Mouse (Mus musculus): ENCODE data around the gene Edar.

- TF ChIP-seq GATA1 (IDR thresholded peaks at IDR 0.05; ENCODE audit: low read length) (no peak), TAL1 (IDR thresholded peaks at IDR 0.05; ENCODE audit: low read length) (no peak)
Observed at GRCm38 (mm10) chr10:58604779-58605178, 70.7 kb downstream of the Edar start.
